Mouse (Mus musculus) heart, embryonic 16.5 days (tissue): ENCODE measurements around the gene Rprd2. TPM values are rescaled to one million over a fixed set of nuclear protein-coding genes. Genes with fewer than 3 reads are reported as not detected.

Experiments
- ATAC-seq: fragments of 200-750 bp; cut with Nextera tagmentation; replicated peaks from 2 replicates; pipeline ENCODE4 v1.8.0; 2017; ENCODE audit warnings: moderate number of reproducible peaks; ENCODE audit not compliant: insufficient read depth, low FRiP score; ENCODE audit errors: extremely low read depth
- H3K27ac ChIP-seq: fragments of 300-500 bp; sonication (generic); 2 replicates; pipeline ENCODE4 v1.5.1; 2014; ENCODE audit warnings: mild to moderate bottlenecking, low read length, control low read depth, moderate library complexity
- H3K27me3 ChIP-seq: fragments of 300-500 bp; sonication (generic); 2 replicates; pipeline ENCODE4 v1.6.1; 2014; ENCODE audit warnings: low read length, mixed read lengths; ENCODE audit not compliant: control insufficient read depth, insufficient read depth
- H3K36me3 ChIP-seq: fragments of 300-500 bp; sonication (generic); 2 replicates; pipeline ENCODE4 v1.6.1; 2014; ENCODE audit not compliant: control insufficient read depth, insufficient read depth
- H3K4me1 ChIP-seq: fragments of 300-500 bp; sonication (generic); 2 replicates; pipeline ENCODE4 v1.6.1; 2014; ENCODE audit warnings: low read length, mixed read lengths; ENCODE audit not compliant: control insufficient read depth, insufficient read depth
- H3K4me2 ChIP-seq: fragments of 300-500 bp; sonication (generic); 2 replicates; pipeline ENCODE4 v1.6.1; 2014; ENCODE audit warnings: low read depth, mild to moderate bottlenecking, control low read depth, low read length
- H3K4me3 ChIP-seq: fragments of 300-500 bp; sonication (generic); 2 replicates; pipeline ENCODE4 v1.5.1; 2014; ENCODE audit warnings: mild to moderate bottlenecking, control low read depth, low read length
- H3K9ac ChIP-seq: fragments of 300-500 bp; sonication (generic); 2 replicates; pipeline ENCODE4 v1.6.1; 2014; ENCODE audit warnings: low read length, control low read depth
- H3K9me3 ChIP-seq: fragments of 300-500 bp; sonication (generic); replicated peaks from 2 replicates; pipeline ENCODE4 v1.6.1; 2016; ENCODE audit warnings: low read length; ENCODE audit not compliant: control insufficient read depth
- WGBS: fragments of 180-500 bp; shearing (Covaris S2); extraction: QIAGEN DNeasy Blood & Tissue Kit; methylation state at CpG from one replicate; pipeline ENCODE4 v1.1.7; 2014; 5-methylcytosine and 5-hydroxymethylcytosine counted together
- polyA plus RNA-seq: library from polyadenylated mRNA; unstranded; fragments of >200 nt; fragmentation: Nextera tagmentation; extraction: Ambion mirVana; gene quantifications from 2 replicates; pipeline ENCODE4 v1.2.1, GENCODE M21; 2015

The Rprd2 gene
- polyA plus RNA-seq, 1 experiment from 2014 or later, result 17.9 TPM

- Histone ChIP-seq H3K4me2 (no peak overlapping the region), H3K9me3 (no peaks in the 10 kb centered on the region), H3K4me1 (no peaks in the 10 kb centered on the region; the same call in 1 of the 2 replicates), H3K27ac (no peak overlapping the region), H3K36me3 (no peaks in the 10 kb centered on the region; the same call in 1 of the 2 replicates), H3K4me3 (no peak overlapping the region), H3K9ac (no peak overlapping the region), H3K27me3 (no peaks in the 10 kb centered on the region)
- ATAC-seq, result no peak
- WGBS, result 82% methylated on average over 4 of the region's 4 CpGs
These were observed 19.9 kb downstream of the Rprd2 start for GRCm38 (mm10) chr3:95798756-95799155.

DNA sequence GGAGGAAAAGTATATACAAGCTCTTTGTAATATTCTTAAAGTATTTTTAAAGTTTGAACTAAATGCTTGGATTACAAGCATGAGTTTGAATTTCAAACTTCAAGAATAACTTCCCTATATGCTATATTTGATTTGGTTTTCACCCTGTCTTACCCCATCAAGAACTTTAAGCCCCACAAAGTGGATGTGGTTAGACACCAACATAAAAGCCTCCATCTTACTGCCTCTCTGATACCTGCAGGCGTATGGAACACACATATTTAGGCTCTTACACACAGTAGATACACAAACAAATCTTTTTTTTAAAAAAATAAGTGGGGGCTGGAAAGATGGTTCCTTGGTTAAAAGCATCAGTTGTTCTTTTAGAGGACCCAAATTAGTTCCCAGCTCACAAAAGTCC is 24.4 kb downstream of the Rprd2 start:
- Histone ChIP-seq H3K4me3 (no peak overlapping the region), H3K4me2 (no peak overlapping the region), H3K4me1 (no peaks in the 10 kb centered on the region; the same call in 1 of the 2 replicates), H3K9ac (no peak overlapping the region), H3K36me3 (0 out of 2 replicates have a peak, but pooled peaks cover 1% of the 10 kb centered on the region), H3K27ac (no peak overlapping the region), H3K9me3 (no peaks in the 10 kb centered on the region), H3K27me3 (no peaks in the 10 kb centered on the region)
- no peak for ATAC-seq
- WGBS, result 68% methylated on average over 1 of the region's 1 CpGs

DNA sequence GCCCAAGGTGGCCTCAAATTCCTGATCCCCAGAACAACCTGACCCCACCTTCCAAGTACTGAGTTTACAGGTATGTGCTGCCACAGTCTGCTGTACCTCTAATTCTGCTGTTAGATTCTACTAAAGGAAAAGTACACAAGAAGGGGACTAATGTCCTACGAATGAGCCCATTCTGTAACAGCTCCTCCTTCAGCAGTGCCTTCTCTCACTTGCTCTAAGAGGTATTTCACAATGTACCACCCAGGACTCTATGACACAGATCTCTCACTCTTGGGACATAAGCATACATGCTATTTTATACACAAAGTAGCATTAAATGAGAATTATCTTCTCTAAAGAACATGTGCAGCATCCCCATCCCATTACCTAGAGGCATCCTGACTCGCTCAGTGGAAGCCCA is 25.0 kb downstream of the Rprd2 start:
- Histone ChIP-seq H3K4me1 (no peaks in the 10 kb centered on the region; the same call in 1 of the 2 replicates), H3K9me3 (no peaks in the 10 kb centered on the region), H3K9ac (no peak overlapping the region), H3K4me3 (no peak overlapping the region), H3K27me3 (no peaks in the 10 kb centered on the region), H3K36me3 (0 out of 2 replicates have a peak, but pooled peaks cover 2% of the 10 kb centered on the region), H3K27ac (no peak overlapping the region), H3K4me2 (no peak overlapping the region)
- ATAC-seq, result no peak
- 86% methylated on average over 2 of the region's 2 CpGs for WGBS

DNA sequence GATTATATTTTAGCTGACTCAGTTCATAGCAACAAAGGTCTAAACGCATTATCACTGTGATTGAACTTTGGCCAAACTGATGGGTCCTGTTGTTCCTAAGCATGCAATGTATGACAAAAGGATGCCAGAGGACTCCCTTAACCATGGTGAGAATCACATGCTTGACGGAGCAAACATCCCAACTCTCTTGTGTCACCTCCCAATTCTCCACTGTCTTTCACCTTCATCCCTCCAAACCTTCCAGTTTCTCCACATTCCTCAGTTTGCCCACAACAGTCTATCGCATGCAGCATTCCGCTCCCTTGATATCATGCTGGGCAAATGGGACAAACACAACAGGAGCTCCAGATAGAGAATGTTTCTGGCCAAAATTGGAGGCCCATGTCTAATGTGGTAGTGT is 33.2 kb downstream of the Rprd2 start:
- Histone ChIP-seq H3K36me3 (peaks cover 53% of the 10 kb centered on the region), H3K4me1 (no peaks in the 10 kb centered on the region), H3K27ac (no peak overlapping the region), H3K27me3 (no peaks in the 10 kb centered on the region), H3K4me3 (no peak overlapping the region), H3K9me3 (no peaks in the 10 kb centered on the region), H3K4me2 (no peak overlapping the region), H3K9ac (no peak overlapping the region)
- 90% methylated on average over 4 of the region's 4 CpGs for WGBS
- no peak for ATAC-seq

DNA sequence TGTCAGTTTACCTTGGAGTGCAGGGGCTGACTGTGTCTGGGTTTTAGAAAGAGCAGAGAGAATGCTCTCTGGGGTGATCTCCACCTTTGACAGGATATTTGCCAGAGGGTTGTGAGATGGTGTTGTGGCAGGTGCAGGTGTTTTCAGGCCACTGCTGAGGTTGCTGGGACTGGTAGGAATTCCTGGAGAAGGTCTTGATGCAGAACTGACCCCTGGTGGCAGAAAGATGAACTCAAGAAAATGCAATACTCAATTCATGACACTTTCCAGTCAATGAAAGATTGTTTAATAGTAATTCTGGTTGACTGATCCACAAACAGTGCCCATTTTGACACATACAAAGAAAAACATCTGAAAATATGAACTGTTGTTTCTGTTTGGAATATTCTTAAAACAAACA is 46.7 kb downstream of the Rprd2 start:
- H3K27ac ChIP-seq, result no peak overlapping the region
- no peaks in the 10 kb centered on the region for H3K4me1 ChIP-seq
- ATAC-seq, result no peak
- H3K9ac ChIP-seq, result no peak overlapping the region
- H3K9me3 ChIP-seq, result no peaks in the 10 kb centered on the region
- no peak overlapping the region for H3K4me2 ChIP-seq
- no peaks in the 10 kb centered on the region for H3K27me3 ChIP-seq
- H3K36me3 ChIP-seq, result peaks cover 44% of the 10 kb centered on the region
- no peak overlapping the region for H3K4me3 ChIP-seq

DNA sequence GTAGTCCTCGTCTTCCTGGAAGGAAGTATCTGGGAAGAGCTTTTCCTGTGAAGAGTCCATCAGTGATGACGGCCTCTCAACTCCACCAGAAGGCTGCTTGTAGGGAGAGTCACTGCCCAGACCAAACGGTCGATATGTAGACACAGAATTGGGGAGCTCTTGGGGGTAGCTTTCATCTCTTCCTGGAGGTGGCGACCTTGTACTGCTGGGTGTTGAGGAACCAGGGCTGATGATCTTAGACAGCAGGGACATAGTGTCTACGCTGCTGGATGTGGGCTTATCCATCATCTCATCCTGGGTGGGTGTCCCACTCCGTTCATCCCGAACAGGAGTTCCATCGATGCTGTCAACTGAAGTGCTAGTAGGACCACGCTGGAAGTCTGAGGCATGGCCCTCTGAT is 53.1 kb downstream of the Rprd2 start:
- no peak overlapping the region for H3K9ac ChIP-seq
- no peaks in the 10 kb centered on the region for H3K9me3 ChIP-seq
- H3K4me3 ChIP-seq, result no peak overlapping the region
- no peak overlapping the region for H3K27ac ChIP-seq
- H3K27me3 ChIP-seq, result no peaks in the 10 kb centered on the region
- no peak for ATAC-seq
- no peak overlapping the region for H3K4me2 ChIP-seq
- peaks cover 36% of the 10 kb centered on the region for H3K36me3 ChIP-seq
- WGBS, result 83% methylated on average over 10 of the region's 10 CpGs
- H3K4me1 ChIP-seq, result no peaks in the 10 kb centered on the region

DNA sequence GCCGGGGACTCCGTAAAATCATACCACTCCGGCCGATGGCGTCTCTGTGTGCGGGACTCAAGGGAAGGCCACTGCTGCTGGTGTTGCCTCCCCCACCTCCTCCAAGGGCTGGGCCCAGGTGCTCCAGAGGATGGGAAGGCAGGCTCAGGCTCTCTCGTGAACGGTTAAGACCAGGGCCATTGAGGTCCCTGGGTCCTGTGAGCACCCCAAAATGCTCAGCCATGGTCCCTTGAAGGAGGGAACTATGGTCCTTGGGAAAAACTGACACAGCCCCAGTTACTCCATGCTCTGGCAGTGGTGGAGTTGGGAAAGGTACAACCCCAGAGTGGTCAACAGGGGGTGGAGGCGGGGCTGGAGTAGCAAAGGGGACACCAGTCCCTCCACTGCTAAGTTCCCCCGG is 54.9 kb downstream of the Rprd2 start:
- H3K36me3 ChIP-seq, result peaks cover 31% of the 10 kb centered on the region
- no peak overlapping the region for H3K4me3 ChIP-seq
- H3K27me3 ChIP-seq, result no peaks in the 10 kb centered on the region
- H3K27ac ChIP-seq, result no peak overlapping the region
- H3K4me1 ChIP-seq, result no peaks in the 10 kb centered on the region
- H3K9ac ChIP-seq, result no peak overlapping the region
- H3K4me2 ChIP-seq, result no peak overlapping the region
- WGBS, result 86% methylated on average over 10 of the region's 10 CpGs
- no peaks in the 10 kb centered on the region for H3K9me3 ChIP-seq
- ATAC-seq, result no peak

DNA sequence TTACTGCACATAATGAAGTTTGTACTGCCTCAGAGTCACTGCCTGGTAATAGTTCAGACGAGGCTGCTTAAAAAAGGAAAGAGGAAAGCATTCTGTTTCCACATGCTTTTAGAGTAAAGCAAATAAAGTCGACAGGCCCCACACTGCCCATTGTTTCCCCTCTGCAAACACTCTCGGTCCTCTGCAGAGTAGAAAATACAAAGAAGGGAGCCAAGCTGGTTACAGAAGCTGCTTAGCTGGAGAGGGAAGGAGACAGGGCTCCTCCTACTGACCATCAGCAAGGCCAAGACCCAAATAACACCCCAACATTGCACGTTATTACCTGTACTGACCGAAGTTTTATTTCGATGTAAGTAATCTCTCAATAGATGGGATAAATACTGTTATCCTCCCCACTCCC is 55.7 kb downstream of the Rprd2 start:
- no peak; the same call in 1 of the 2 replicates for ATAC-seq

DNA sequence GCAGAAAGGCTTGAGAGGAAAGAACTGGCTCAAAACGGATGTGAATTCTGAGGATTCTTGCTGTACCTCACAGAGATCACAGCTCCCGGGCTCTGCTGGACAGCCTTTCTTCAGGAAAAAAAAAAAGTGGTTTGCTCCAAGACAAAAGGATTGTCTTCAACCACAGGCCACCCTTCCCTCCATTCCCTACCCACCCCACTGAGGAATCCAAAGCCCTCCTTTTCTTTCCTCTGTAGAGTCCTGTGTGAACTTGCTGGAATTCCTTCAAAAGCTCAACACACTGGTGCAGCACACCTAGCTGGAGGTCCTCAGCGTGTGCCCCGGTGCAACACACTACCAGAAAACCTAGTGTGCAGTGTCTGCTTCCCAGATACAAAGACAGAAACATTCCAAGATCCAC is 56.9 kb downstream of the Rprd2 start:
- Histone ChIP-seq H3K9ac (no peak overlapping the region), H3K4me1 (no peaks in the 10 kb centered on the region), H3K36me3 (peaks cover 24% of the 10 kb centered on the region), H3K27ac (no peak overlapping the region), H3K27me3 (no peaks in the 10 kb centered on the region), H3K4me2 (no peak overlapping the region), H3K9me3 (no peaks in the 10 kb centered on the region), H3K4me3 (no peak overlapping the region)
- 69% methylated on average over 4 of the region's 4 CpGs for WGBS
- no peak for ATAC-seq

More for the DNA sequence above, 55.7 kb downstream of the Rprd2 start:
- H3K9me3 ChIP-seq, result no peaks in the 10 kb centered on the region
- no peaks in the 10 kb centered on the region for H3K4me1 ChIP-seq
- no peak overlapping the region for H3K4me2 ChIP-seq
- H3K36me3 ChIP-seq, result peaks cover 24% of the 10 kb centered on the region
- 58% methylated on average over 6 of the region's 6 CpGs for WGBS
- no peak overlapping the region for H3K27ac ChIP-seq
- no peak overlapping the region for H3K9ac ChIP-seq
- no peaks in the 10 kb centered on the region for H3K27me3 ChIP-seq
- no peak overlapping the region for H3K4me3 ChIP-seq

DNA sequence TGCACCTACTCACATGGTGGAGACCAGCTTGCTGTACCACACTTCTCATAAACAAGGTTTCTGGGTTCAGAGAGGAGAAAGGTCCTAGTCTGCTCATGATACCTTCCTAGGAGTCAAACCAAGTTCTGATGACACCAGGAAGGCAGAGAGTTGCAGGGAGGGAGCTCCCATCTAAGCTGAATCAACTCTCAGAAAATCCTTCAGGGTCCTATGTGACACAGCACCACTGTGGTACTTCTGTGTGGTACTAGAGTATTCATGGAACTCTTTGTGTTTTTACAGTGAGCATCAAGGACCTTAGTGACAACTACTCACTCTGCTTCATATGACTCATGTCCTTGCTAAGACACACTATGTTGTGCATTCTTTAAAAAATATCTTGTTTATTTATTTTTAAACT is 58.0 kb downstream of the Rprd2 start:
- Histone ChIP-seq H3K27me3 (no peaks in the 10 kb centered on the region), H3K27ac (no peak overlapping the region), H3K9me3 (no peaks in the 10 kb centered on the region), H3K4me1 (no peaks in the 10 kb centered on the region), H3K36me3 (peaks cover 18% of the 10 kb centered on the region), H3K4me3 (no peak overlapping the region), H3K9ac (no peak overlapping the region), H3K4me2 (no peak overlapping the region)
- no peak for ATAC-seq
